Mouse (Mus musculus) neural tube, embryonic 13.5 days (tissue): ENCODE results near the gene Pik3ap1. TPM values are rescaled to one million over a fixed set of nuclear protein-coding genes. Genes with fewer than 3 reads are reported as not detected.

Experiments
- ATAC-seq: fragments of 200-750 bp; cut with Nextera tagmentation; 2 replicates; pipeline ENCODE4 v1.8.0; 2017; ENCODE audit warnings: low read depth, mild to moderate bottlenecking, moderate TSS enrichment, moderate library complexity
- H3K27ac ChIP-seq: fragments of 300-500 bp; sonication (generic); replicated peaks from 2 replicates; pipeline ENCODE4 v1.5.1; 2015; ENCODE audit warnings: moderate library complexity, mild to moderate bottlenecking, inconsistent platforms
- H3K27me3 ChIP-seq: fragments of 300-500 bp; sonication (generic); 2 replicates; pipeline ENCODE4 v1.6.1; 2015; ENCODE audit warnings: mild to moderate bottlenecking, inconsistent platforms
- H3K36me3 ChIP-seq: fragments of 300-500 bp; sonication (generic); 2 replicates; pipeline ENCODE4 v1.6.1; 2015; ENCODE audit warnings: mild to moderate bottlenecking, inconsistent platforms
- H3K4me1 ChIP-seq: fragments of 300-500 bp; sonication (generic); replicated peaks from 2 replicates; pipeline ENCODE4 v1.6.1; 2015; ENCODE audit warnings: inconsistent platforms
- H3K4me2 ChIP-seq: fragments of 300-500 bp; sonication (generic); 2 replicates; pipeline ENCODE4 v1.6.1; 2015; ENCODE audit warnings: inconsistent platforms, mild to moderate bottlenecking, moderate library complexity
- H3K4me3 ChIP-seq: fragments of 300-500 bp; sonication (generic); 2 replicates; pipeline ENCODE4 v1.5.1; 2015; ENCODE audit warnings: mild to moderate bottlenecking, inconsistent platforms
- H3K9ac ChIP-seq: fragments of 300-500 bp; sonication (generic); 2 replicates; pipeline ENCODE4 v1.6.1; 2015; ENCODE audit warnings: moderate library complexity, mild to moderate bottlenecking, inconsistent platforms
- H3K9me3 ChIP-seq: fragments of 300-500 bp; sonication (generic); 2 replicates; pipeline ENCODE4 v1.6.1; 2016; ENCODE audit warnings: inconsistent platforms
- WGBS: fragments of 180-500 bp; shearing (Covaris S2); methylation state at CpG from one replicate; pipeline ENCODE4 v1.1.7; 2015; 5-methylcytosine and 5-hydroxymethylcytosine counted together
- polyA plus RNA-seq: library from polyadenylated mRNA; unstranded; fragments of >200 nt; fragmentation: Nextera tagmentation; extraction: Ambion mirVana; gene quantifications from 2 replicates; pipeline ENCODE4 v1.2.1, GENCODE M21; 2015

Gene Pik3ap1
- polyA plus RNA-seq, 1 experiment from 2014 or later = 1.7 TPM

DNA sequence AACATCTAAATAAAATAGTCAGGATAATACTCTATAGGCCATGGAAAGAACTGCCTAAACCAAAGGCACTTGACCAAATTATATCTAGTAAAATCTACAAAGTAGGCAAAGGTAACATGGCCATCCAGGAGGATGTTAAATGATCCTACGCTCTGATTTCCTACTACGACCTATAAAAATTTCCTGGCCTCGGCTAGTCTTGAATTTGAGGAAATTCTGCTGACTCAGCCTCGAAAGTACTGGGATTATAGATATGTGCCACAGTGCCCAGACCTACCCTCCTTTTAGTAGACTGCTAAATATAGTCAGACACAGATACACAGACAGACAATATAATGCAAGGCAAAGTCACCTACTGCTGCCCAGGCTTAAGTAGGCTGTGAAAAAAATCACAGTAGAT, 151.2 kb downstream of the Pik3ap1 start:
- Histone ChIP-seq H3K4me3 (no peak overlapping the region), H3K36me3 (peaks cover 72% of the 10 kb centered on the region), H3K4me2 (no peak overlapping the region), H3K9ac (no peak overlapping the region), H3K27ac (no peak overlapping the region), H3K4me1 (no peaks in the 10 kb centered on the region), H3K27me3 (no peaks in the 10 kb centered on the region), H3K9me3 (no peaks in the 10 kb centered on the region; the same call in 1 of the 2 replicates)
- ATAC-seq = no peak
- WGBS = 92% methylated on average over 4 of the region's 4 CpGs

Other genes with a start within 250 kb of the Pik3ap1 start
- 1.1 and 1.4 TPM in 2 replicates for gene Tll2, start 178.3 kb downstream of the Pik3ap1 start, polyA plus RNA-seq
- gene Tm9sf3, start 121.1 kb downstream of the Pik3ap1 start, polyA plus RNA-seq = 105 and 115 TPM in 2 replicates
- 26.4 and 26.6 TPM in 2 replicates for gene Lcor, start 97.5 kb upstream of the Pik3ap1 start, polyA plus RNA-seq
- 1.8 and 2.4 TPM in 2 replicates for gene Gm340, start 197.3 kb upstream of the Pik3ap1 start, polyA plus RNA-seq